Mouse (Mus musculus) layer of hippocampus, adult 2 months (tissue): ENCODE measurements around the gene Sgcd. TPM values are rescaled to one million over a fixed set of nuclear protein-coding genes. Genes with fewer than 3 reads are reported as not detected.

Experiments
- DNase-seq, 2 experiments: peaks; one replicate each; pipeline ENCODE4 v3.0.0; 2022; ENCODE audit warnings: low spot score in 2 of 2
- H3K27ac ChIP-seq: fragments of 200-600 bp; 2 replicates; pipeline ENCODE4 v1.8.1; 2022
- H3K4me3 ChIP-seq: fragments of 200-600 bp; 2 replicates; pipeline ENCODE4 v1.8.1; 2022; ENCODE audit warnings: mild to moderate bottlenecking
- CTCF ChIP-seq: fragments of 200-600 bp; conservative IDR thresholded peaks from 2 replicates; pipeline ENCODE4 v1.8.1; 2022; ENCODE audit warnings: antibody characterized with exemption, mild to moderate bottlenecking, moderate library complexity
- total RNA-seq, 2 experiments: library from RNA; stranded (reverse); gene quantifications; 2 replicates each; pipeline ENCODE4 v1.2.3; 2021

The Sgcd gene
- total RNA-seq, 2 experiments from 2014 or later, result 11.5 to 13.6 TPM

DNA sequence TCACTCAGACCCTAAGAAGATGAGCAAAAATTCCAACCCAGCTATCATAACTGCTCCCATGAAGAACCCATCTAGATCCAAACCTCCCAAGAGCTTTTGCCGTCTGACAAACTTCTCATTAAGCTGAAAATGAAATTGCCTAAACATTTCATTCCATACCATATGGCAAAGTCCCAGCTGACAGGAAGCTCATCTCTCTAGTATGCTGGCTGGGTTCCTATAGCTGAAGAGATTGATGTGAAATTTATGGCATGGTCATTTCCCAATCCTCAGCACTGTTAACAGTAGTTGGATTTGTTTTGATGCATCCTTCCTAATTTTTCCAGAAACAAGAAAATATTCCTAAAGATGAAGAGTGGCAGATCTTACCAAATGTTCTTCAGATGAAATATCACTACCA is 867.9 kb downstream of the Sgcd start:
- no peak for DNase-seq
- no peak for TF ChIP-seq CTCF
- no peak overlapping the region for H3K27ac ChIP-seq
- no peak overlapping the region for H3K4me3 ChIP-seq

GRCm38 (mm10) chr11:47117896-47118295 is 870.9 kb downstream of the Sgcd start:
- H3K27ac ChIP-seq, result no peak overlapping the region
- DNase-seq, result no peak
- H3K4me3 ChIP-seq, result no peak overlapping the region
- no peak for TF ChIP-seq CTCF

GRCm38 (mm10) chr11:47114366-47114765 is 874.4 kb downstream of the Sgcd start:
- no peak for TF ChIP-seq CTCF
- H3K27ac ChIP-seq, result no peak overlapping the region
- no peak overlapping the region for H3K4me3 ChIP-seq
- no peak for DNase-seq

DNA sequence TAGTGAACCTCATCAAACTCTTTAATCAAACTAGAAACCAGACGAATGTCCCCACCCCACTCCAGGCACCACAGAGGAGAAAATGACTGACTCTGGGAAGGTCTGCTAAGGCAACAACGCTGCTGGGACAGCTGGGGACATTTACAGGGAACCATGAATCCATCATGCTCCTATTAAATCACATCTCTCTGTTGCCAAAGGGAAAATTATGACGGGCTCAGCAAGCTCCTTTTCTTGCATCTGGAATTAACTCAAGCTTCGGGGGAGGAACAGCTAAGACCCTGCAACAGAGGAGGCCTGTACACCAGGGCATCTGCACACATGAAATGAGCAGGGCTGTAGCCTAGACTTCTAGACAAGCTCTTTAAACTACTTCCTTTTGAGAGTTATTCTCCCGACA is 875.7 kb downstream of the Sgcd start:
- no peak for TF ChIP-seq CTCF
- Histone ChIP-seq H3K27ac (no peak overlapping the region), H3K4me3 (no peak overlapping the region)
- no peak for DNase-seq

- no peak overlapping the region for H3K27ac ChIP-seq
- DNase-seq, result no peak
- TF ChIP-seq CTCF, result no peak
- no peak overlapping the region for H3K4me3 ChIP-seq
These were observed 878.5 kb downstream of the Sgcd start for GRCm38 (mm10) chr11:47110314-47110713.

- DNase-seq, result no peak
- Histone ChIP-seq H3K4me3 (no peak overlapping the region), H3K27ac (no peak overlapping the region)
These were observed 881.1 kb downstream of the Sgcd start for GRCm38 (mm10) chr11:47107661-47108060.

GRCm38 (mm10) chr11:47093296-47093912 is 895.4 kb downstream of the Sgcd start:
- H3K4me3 ChIP-seq, result no peak overlapping the region
- no peak overlapping the region for H3K27ac ChIP-seq
- no peak for TF ChIP-seq CTCF
- DNase-seq, result no peak

More at GRCm38 (mm10) chr11:47107661-47108060, 881.1 kb downstream of the Sgcd start:
- TF ChIP-seq CTCF, result no peak

DNA sequence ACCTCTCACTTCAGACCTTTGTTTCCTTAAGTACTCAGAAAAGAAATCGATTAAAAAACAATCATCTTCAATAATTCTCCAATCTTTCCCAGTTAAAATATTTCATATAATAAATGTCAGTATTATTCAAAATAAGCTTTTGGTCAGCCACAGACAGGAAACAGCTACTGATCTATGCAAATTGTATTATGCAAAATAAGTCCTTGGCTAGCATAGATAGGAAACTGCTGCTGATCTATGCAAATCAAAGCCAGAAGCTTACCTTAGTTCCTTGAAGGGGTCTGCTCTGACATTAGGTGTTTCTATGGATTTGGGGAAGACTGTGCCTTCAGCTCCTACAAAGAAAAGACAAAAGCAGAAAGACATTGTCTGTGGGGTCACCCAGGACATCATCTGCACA is 906.3 kb downstream of the Sgcd start:
- Histone ChIP-seq H3K4me3 (no peak overlapping the region), H3K27ac (no peak overlapping the region)
- no peak for TF ChIP-seq CTCF
- DNase-seq, result no peak

DNA sequence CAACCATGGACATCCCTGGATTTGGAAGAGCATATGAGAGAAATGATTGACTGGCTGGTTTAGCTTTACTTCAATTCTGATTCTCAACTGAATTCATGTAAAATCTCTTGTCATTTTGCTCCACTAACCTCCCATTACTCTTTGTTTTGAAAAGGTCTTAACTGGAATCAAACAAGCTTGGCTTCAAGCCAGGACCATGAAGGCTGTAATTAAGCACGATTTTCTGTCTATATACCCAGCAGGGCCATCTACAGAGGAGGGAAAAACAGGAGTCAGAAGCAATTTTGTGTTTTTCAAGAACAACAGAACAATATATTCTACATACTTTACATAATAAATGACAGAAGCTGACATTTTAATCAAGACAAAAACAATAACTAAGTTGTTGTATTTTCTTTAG is 915.2 kb downstream of the Sgcd start:
- Histone ChIP-seq H3K27ac (no peak overlapping the region), H3K4me3 (no peak overlapping the region)
- no peak for DNase-seq
- TF ChIP-seq CTCF, result no peak

- no peak overlapping the region for H3K4me3 ChIP-seq
- no peak for DNase-seq
- TF ChIP-seq CTCF, result no peak
- no peak overlapping the region for H3K27ac ChIP-seq
These were observed 917.6 kb downstream of the Sgcd start for GRCm38 (mm10) chr11:47071161-47071560.

DNA sequence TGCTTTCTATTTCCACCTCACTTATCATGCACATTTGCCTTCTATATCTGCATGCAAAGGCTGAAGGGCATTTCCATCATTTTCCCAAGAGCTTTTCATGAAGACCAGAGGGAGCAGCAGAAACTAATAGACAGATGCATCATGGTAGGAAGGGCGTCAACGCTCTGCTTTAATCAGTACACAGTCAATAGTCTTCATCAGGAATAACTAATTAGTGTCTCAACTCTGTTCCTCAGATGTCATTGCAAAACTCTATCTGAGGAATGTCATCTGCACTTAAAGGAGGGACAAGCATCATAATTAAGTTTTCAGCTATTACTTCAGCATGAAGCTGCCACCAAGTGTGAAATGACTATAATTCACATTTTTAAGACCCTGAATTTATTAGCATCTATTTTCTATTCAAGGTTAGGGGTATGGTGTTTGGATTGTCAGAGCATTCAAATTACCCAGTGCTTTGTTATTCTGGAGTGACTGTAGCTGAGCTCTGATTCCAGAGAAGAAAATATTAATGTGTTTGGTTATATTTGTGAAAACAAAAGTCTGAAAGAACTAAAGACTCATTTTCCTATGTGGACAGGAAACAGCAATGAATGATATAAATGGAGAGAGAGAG is 918.9 kb downstream of the Sgcd start:
- H3K27ac ChIP-seq, result no peak overlapping the region
- H3K4me3 ChIP-seq, result no peak overlapping the region
- no peak for DNase-seq
- no peak for TF ChIP-seq CTCF

- Histone ChIP-seq H3K27ac (no peak overlapping the region), H3K4me3 (no peak overlapping the region)
- no peak for DNase-seq
- no peak for TF ChIP-seq CTCF
These were observed 925.1 kb downstream of the Sgcd start for GRCm38 (mm10) chr11:47063690-47064089.

- TF ChIP-seq CTCF, result no peak
- no peak for DNase-seq
- Histone ChIP-seq H3K27ac (no peak overlapping the region), H3K4me3 (no peak overlapping the region)
These were observed 938.4 kb downstream of the Sgcd start for GRCm38 (mm10) chr11:47050390-47050789.

DNA sequence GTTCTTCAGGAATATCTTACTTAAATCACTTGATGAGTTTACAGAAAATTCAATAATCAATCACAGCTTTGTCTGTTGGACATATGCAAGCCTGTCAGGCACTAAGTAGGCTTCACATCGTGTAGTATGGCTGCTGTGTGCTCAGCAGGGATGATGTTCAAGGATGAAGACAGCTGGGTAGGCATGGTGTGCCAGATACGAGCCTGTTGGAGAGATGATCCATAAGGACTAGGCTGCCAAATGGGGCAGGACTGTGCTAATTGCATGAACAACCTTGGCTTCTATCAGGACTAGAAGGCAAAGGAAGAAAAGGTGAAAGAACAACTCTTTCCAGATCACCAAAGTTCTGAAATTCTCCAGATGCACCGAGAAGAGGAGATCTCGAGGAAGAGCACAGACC is 939.0 kb downstream of the Sgcd start:
- Histone ChIP-seq H3K27ac (no peak overlapping the region), H3K4me3 (no peak overlapping the region)
- DNase-seq, result no peak
- TF ChIP-seq CTCF, result no peak

DNA sequence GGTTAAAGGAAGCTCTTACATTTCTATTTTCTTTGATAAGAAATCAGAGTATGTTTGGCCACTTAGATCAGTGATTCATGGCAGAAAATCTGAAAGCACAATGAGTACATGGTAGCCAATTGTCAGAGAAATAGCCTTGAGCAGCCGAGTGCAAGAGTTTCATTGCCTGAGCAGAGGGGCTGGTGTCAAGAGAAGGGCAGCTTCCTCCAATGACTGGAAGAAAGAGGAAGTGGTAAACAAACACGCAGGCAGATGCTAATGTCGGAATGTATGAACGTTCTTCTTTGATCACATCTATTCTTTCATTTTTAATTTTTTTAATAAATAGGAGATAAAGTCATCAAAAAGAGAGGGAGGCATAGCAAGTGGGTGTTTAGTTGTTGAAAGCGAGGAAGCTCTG is 956.5 kb downstream of the Sgcd start:
- H3K4me3 ChIP-seq, result no peak overlapping the region
- TF ChIP-seq CTCF, result no peak
- H3K27ac ChIP-seq, result no peak overlapping the region
- DNase-seq, result no peak
